Mouse (Mus musculus): ENCODE measurements at regions not wholly inside any gene's neighbourhood (a gene's known extent, or its start where the extent isn't known, plus 50 kb on each side); places are given as distances from the start of the nearest gene placed in this dataset.

GRCm38 (mm10) chr7:71873817-71874216, 432.6 kb downstream of the Mctp2 start:
- DNase-seq = no peak

- DNase-seq = no peak
Observed at GRCm38 (mm10) chr7:71872912-71873311, 433.5 kb downstream of the Mctp2 start.

GRCm38 (mm10) chr7:71867090-71867489, 439.3 kb downstream of the Mctp2 start:
- DNase-seq = peak; percentile 45 to 70

- DNase-seq = no peak
Observed at GRCm38 (mm10) chr7:71865371-71866166, 440.8 kb downstream of the Mctp2 start.

- no peak for DNase-seq
Observed at GRCm38 (mm10) chr7:71852864-71853263, 453.5 kb downstream of the Mctp2 start.

- no peak for DNase-seq
Observed at GRCm38 (mm10) chr7:71849174-71849573, 457.2 kb downstream of the Mctp2 start.

- no peak for DNase-seq
Observed at GRCm38 (mm10) chr7:71837845-71838244, 468.6 kb downstream of the Mctp2 start.

GRCm38 (mm10) chr7:71831790-71832525, 474.4 kb downstream of the Mctp2 start:
- DNase-seq = no peak

- DNase-seq = no peak
Observed at GRCm38 (mm10) chr7:71829567-71829966, 476.8 kb downstream of the Mctp2 start.

GRCm38 (mm10) chr7:71816138-71816537, 464.9 kb upstream of the Gm10295 start:
- DNase-seq = no peak

- DNase-seq = peak in 1 of 2 experiments; percentile 31
Observed at GRCm38 (mm10) chr7:71794201-71794600, 442.9 kb upstream of the Gm10295 start.

- no peak for DNase-seq
Observed at GRCm38 (mm10) chr7:71788401-71788800, 437.1 kb upstream of the Gm10295 start.

- no peak for DNase-seq
Observed at GRCm38 (mm10) chr7:71782496-71782895, 431.2 kb upstream of the Gm10295 start.

GRCm38 (mm10) chr7:71749886-71750285, 398.6 kb upstream of the Gm10295 start:
- DNase-seq = no peak

GRCm38 (mm10) chr7:71746118-71746897, 395.0 kb upstream of the Gm10295 start:
- no peak for DNase-seq

GRCm38 (mm10) chr7:71728509-71728908, 377.2 kb upstream of the Gm10295 start:
- no peak for DNase-seq

GRCm38 (mm10) chr7:71708209-71708608, 356.9 kb upstream of the Gm10295 start:
- no peak for DNase-seq

GRCm38 (mm10) chr7:71706201-71706600, 354.9 kb upstream of the Gm10295 start:
- DNase-seq = no peak

GRCm38 (mm10) chr7:71705426-71706050, 354.3 kb upstream of the Gm10295 start:
- peak; percentile 69 to 89 for DNase-seq

GRCm38 (mm10) chr7:71704661-71705240, 353.5 kb upstream of the Gm10295 start:
- no peak for DNase-seq

All from kidney, postnatal 25 days (tissue).